Mouse (Mus musculus): ENCODE measurements around the gene Mok.

GRCm38 (mm10) chr12:110845131-110845880, 4.6 kb upstream of the Mok start:
- no peak for TF ChIP-seq CTCF (IDR thresholded peaks at IDR 0.05; ENCODE audit: extremely low read depth, insufficient read depth, low read length)
- no peak for TF ChIP-seq POLR2A (IDR thresholded peaks at IDR 0.05; ENCODE audit: extremely low read depth, insufficient read depth, low read length)

All from cortical plate, adult 2 months (tissue).